Mouse (Mus musculus) erythroblast, embryonic 14.5 days (primary cell): ENCODE data around the gene Marcks.

Experiments
- GATA1 ChIP-seq: IDR thresholded peaks from 2 replicates; pipeline ENCODE4 v1.6.1; 2012; ENCODE audit warnings: low read length, inconsistent platforms, mixed read lengths
- TAL1 ChIP-seq: IDR thresholded peaks from 3 replicates; pipeline ENCODE4 v1.6.1; 2012; ENCODE audit warnings: low read length, inconsistent platforms, mixed read lengths

DNA sequence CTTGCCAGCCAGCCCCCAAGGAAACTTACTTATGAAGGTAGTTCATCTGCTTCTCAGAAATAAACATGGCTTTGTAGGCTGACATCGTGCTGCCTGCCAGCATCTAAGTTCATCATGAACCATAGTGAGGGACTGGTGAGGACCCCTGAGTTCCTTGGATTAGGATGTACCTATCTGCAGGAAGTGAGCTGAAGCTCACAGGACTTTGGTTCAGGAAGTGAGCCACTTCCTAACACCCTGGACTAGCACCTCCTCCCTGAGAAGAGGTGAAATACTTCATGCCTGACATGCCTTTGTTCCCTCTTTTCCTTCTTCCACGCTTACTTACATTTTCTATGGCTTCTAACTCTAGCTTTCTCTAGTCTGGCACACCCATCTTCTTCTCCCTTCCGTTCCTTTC lies 42.2 kb downstream of the Marcks start:
- TF ChIP-seq GATA1 (no peak), TAL1 (no peak)
